Mouse (Mus musculus) megakaryocyte, embryonic 14.5 days (primary cell): Measurements from ENCODE around the gene Snn. TPM values are rescaled to one million over a fixed set of nuclear protein-coding genes. Genes with fewer than 3 reads are reported as not detected.

Source experiments
- H3K27me3 ChIP-seq: replicated peaks from 2 replicates; pipeline ENCODE3; 2012; ENCODE audit warnings: inconsistent platforms
- H3K36me3 ChIP-seq: replicated peaks from 2 replicates; pipeline ENCODE3; 2012; ENCODE audit warnings: low read length, inconsistent platforms, mixed read lengths
- H3K4me1 ChIP-seq: 2 replicates; pipeline ENCODE4 v1.6.1; 2012; ENCODE audit warnings: inconsistent platforms
- H3K4me3 ChIP-seq: replicated peaks from 2 replicates; pipeline ENCODE3; 2012; ENCODE audit warnings: moderate library complexity, mild to moderate bottlenecking, inconsistent platforms
- H3K9me3 ChIP-seq: 2 replicates; pipeline ENCODE4 v1.6.1; 2012; ENCODE audit warnings: inconsistent platforms
- FLI1 ChIP-seq: IDR thresholded peaks from 2 replicates; pipeline ENCODE4 v1.6.1; 2012; ENCODE audit warnings: low read length, inconsistent platforms, mixed read lengths
- GATA1 ChIP-seq: IDR thresholded peaks from 3 replicates; pipeline ENCODE4 v1.6.1; 2012; ENCODE audit warnings: mixed read lengths, low read length, inconsistent platforms, borderline replicate concordance
- polyA plus RNA-seq: library from polyadenylated mRNA; stranded (reverse); fragments of >175 nt; gene quantifications from 2 replicates; pipeline ENCODE4 v1.2.3, GENCODE M21; 2012; ENCODE audit warnings: low replicate concordance; ENCODE audit not compliant: insufficient read depth

Snn gene
- polyA plus RNA-seq, 1 experiment = 6.6 TPM

DNA sequence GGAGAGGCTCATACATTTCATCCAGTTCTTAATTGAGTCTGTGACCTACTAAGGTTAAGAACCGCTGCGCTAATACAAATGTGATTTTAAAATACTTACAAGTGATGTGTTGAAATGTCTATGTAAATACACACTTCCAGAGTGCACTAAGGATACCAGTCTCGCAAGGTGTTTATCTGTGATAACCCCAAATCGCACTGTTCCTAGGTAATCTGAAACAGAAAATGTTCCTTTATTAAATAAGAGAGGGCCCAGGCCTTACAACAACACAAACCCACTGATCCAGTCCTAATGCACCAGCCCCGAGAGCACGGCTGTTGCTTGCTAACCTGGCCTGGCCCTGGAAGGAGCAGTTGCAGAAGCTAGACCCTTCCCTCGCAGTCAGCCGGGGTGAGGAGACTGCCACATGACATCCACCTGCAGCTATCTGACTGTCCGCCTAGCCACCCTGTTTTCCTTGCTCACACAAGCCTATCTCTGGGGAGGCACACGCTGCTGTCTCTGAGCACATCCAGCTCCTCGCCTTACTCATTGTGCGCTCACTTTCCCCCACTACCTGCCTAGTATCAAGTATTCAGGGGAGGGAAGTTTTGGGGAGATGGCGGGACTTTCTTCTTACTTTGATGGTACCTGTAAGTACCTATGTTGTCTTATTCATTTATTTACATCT, 33.1 kb downstream of the Snn start:
- no peak for TF ChIP-seq GATA1
- TF ChIP-seq FLI1 = no peak
- Histone ChIP-seq H3K36me3 (peaks cover 90% of the 10 kb centered on the region), H3K27me3 (no peaks in the 10 kb centered on the region), H3K9me3 (no peaks in the 10 kb centered on the region), H3K4me1 (peaks cover 87% of the 10 kb centered on the region), H3K4me3 (no peak overlapping the region)

- Histone ChIP-seq H3K9me3 (no peaks in the 10 kb centered on the region), H3K4me3 (no peak overlapping the region), H3K27me3 (no peaks in the 10 kb centered on the region), H3K36me3 (peaks cover 87% of the 10 kb centered on the region), H3K4me1 (peaks cover 76% of the 10 kb centered on the region)
- no peak for TF ChIP-seq FLI1
- no peak for TF ChIP-seq GATA1
These were observed 36.6 kb downstream of the Snn start for GRCm38 (mm10) chr16:11097301-11097700.

DNA sequence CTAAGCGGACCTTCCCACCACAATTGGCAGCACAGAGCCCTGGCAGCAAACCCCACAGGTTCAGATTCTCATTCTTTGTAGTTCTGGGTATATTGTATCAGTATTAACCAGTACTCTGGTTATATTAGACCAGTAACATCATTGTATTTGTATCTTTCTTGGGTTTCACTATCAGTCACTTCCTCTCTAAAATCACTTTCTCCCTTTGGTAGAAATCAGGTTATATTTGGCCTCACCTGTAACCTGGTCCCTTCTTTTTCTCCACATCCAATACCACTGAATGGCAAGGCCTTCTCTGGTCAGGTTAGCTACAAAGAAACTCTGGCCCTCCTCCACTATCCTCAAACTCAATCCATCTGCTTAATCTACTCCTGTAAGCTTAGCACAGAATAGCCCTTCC, 44.2 kb downstream of the Snn start:
- Histone ChIP-seq H3K4me1 (peaks cover 10% of the 10 kb centered on the region; the same call in 1 of the 2 replicates), H3K9me3 (no peaks in the 10 kb centered on the region), H3K4me3 (no peak overlapping the region), H3K36me3 (peaks cover 79% of the 10 kb centered on the region), H3K27me3 (no peaks in the 10 kb centered on the region)
- no peak for TF ChIP-seq GATA1
- no peak for TF ChIP-seq FLI1

DNA sequence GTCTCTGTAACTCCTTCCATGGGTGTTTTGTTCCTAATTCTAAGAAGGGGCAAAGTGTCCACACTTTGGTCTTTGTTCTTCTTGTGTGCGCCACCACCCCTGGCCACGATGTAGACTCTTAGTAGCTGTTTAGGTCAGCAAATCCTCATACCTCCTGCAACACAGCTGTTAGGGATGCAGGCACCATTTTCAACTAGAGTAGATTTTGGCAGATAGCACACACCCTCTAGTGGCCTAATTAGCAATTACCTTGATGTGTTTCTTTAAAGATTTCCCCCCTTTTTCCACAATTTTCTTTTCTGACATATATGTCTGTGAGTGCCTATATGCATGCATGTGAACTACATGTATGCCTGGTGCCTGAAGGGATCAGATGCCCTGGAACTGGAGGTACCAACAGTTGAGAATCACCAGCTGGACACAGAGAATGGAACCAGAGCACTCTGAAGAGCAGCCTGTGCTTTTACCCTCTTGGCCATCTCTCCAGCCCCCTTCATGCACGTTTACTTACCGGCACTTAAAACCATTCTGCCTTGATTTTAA, 48.5 kb downstream of the Snn start:
- Histone ChIP-seq H3K36me3 (peaks cover 66% of the 10 kb centered on the region), H3K4me1 (no peaks in the 10 kb centered on the region; the same call in 1 of the 2 replicates), H3K27me3 (no peaks in the 10 kb centered on the region), H3K9me3 (no peaks in the 10 kb centered on the region), H3K4me3 (no peak overlapping the region)
- no peak for TF ChIP-seq FLI1
- TF ChIP-seq GATA1 = no peak

DNA sequence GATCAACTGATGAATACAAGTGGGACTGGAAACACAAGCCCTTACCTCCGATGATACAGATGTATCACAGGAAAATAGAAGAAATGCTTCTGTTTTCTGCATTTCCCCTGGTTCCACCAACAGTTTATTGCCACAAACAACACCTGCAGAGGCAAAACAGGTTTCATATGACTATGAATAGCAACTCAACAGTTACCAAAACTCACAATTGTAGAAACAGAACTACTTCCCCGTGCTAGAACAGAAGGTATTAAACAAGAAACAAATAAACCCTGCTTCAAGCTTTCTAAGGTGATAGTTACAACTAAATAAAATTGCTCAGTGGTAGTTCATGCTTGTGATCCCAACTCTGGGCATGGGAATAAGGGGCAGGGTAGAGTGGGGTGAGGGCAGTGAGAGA, 61.9 kb downstream of the Snn start:
- H3K36me3 ChIP-seq = peaks cover 94% of the 10 kb centered on the region
- H3K9me3 ChIP-seq = no peaks in the 10 kb centered on the region
- no peak overlapping the region for H3K4me3 ChIP-seq
- peaks cover 11% of the 10 kb centered on the region; the same call in 1 of the 2 replicates for H3K4me1 ChIP-seq
- no peaks in the 10 kb centered on the region for H3K27me3 ChIP-seq
- TF ChIP-seq FLI1 (no peak), GATA1 (no peak)

- no peaks in the 10 kb centered on the region for H3K9me3 ChIP-seq
- H3K4me3 ChIP-seq = no peak overlapping the region
- H3K27me3 ChIP-seq = no peaks in the 10 kb centered on the region
- TF ChIP-seq GATA1 (no peak), FLI1 (no peak)
- peaks cover 96% of the 10 kb centered on the region for H3K36me3 ChIP-seq
- H3K4me1 ChIP-seq = peaks cover 20% of the 10 kb centered on the region; the same call in 1 of the 2 replicates
These were observed 63.4 kb downstream of the Snn start for GRCm38 (mm10) chr16:11124110-11124509.

Other genes with a start within 250 kb of the Snn start
- gene Gm11172, start 248.0 kb upstream of the Snn start, polyA plus RNA-seq = not detected in 2 replicates
- 0.53 and 0.60 TPM in 2 replicates for gene Rmi2, start 225.9 kb upstream of the Snn start, polyA plus RNA-seq
- 395 and 472 TPM in 2 replicates for gene Litaf, start 5.2 kb downstream of the Snn start, polyA plus RNA-seq
- gene Txndc11, start 73.7 kb downstream of the Snn start, polyA plus RNA-seq = 28.1 and 30.8 TPM in 2 replicates
- 2.4 and 6.2 TPM in 2 replicates for gene Zc3h7a, start 115.4 kb downstream of the Snn start, polyA plus RNA-seq
- gene Rsl1d1, start 142.4 kb downstream of the Snn start, polyA plus RNA-seq = 7.8 and 15.5 TPM in 2 replicates
- gene Gspt1, start 193.4 kb downstream of the Snn start, polyA plus RNA-seq = 92.4 and 253 TPM in 2 replicates